Mouse (Mus musculus): ENCODE results near the gene Srrm4.

DNA sequence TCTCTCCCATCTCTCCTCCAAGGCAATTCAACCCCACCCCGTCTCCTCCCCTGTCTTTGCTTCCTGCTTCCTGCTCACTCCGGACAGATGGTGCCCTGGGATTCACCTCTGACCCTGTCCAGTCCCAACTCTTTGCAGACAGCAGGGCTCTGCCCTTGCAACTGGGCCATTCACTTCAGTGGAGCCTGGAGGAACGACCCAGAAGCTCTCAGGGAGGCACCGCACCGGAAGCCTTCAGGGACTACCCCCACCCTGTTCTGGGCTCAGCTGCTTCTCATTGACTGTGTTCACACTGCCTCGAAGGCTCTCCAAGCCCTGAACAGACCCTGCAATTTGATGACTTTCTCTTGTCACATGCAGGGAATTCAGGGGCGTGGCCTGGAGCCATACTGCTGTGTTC is 94.4 kb downstream of the Srrm4 start:
- no peak for TF ChIP-seq CTCF (IDR thresholded peaks at IDR 0.05; ENCODE audit: low read depth)
- TF ChIP-seq EP300 (IDR thresholded peaks at IDR 0.05; ENCODE audit: low read depth): no peak

All from heart, postnatal 0 days (tissue).